Mouse (Mus musculus) kidney, adult 2 months (tissue): ENCODE data around the gene Nell2. TPM values are rescaled to one million over a fixed set of nuclear protein-coding genes. Genes with fewer than 3 reads are reported as not detected.

Experiments
- DNase-seq: peaks from one replicate; pipeline ENCODE4 v3.0.0; 2021
- H3K27ac ChIP-seq: fragments of 200-500 bp; 2 replicates; pipeline ENCODE4 v1.5.1; 2012; ENCODE audit warnings: low read depth, low read length, control low read depth, inconsistent platforms; ENCODE audit not compliant: insufficient read depth
- H3K27me3 ChIP-seq: fragments of 200-500 bp; replicated peaks from 2 replicates; pipeline ENCODE4 v1.6.1; 2012; ENCODE audit warnings: mild to moderate bottlenecking, moderate library complexity, low read length, inconsistent platforms; ENCODE audit not compliant: control insufficient read depth, insufficient read depth
- H3K36me3 ChIP-seq: fragments of 200-500 bp; 2 replicates; pipeline ENCODE4 v1.6.1; 2012; ENCODE audit warnings: mild to moderate bottlenecking, moderate library complexity, low read length, inconsistent platforms; ENCODE audit not compliant: control insufficient read depth, insufficient read depth
- H3K4me1 ChIP-seq: fragments of 200-500 bp; 2 replicates; pipeline ENCODE4 v1.6.1; 2011; ENCODE audit warnings: low read length; ENCODE audit not compliant: control insufficient read depth, insufficient read depth
- H3K4me3 ChIP-seq: fragments of 200-500 bp; 2 replicates; pipeline ENCODE4 v1.5.1; 2011; ENCODE audit warnings: mild to moderate bottlenecking, low read depth, low read length, control low read depth; ENCODE audit not compliant: insufficient read depth
- CTCF ChIP-seq: fragments of 200-500 bp; conservative IDR thresholded peaks from 2 replicates; pipeline ENCODE4 v1.5.1; 2011; ENCODE audit warnings: low read depth, mild to moderate bottlenecking, control low read depth, low read length, moderate library complexity, mixed read lengths; ENCODE audit not compliant: insufficient read depth, insufficient read length
- POLR2A ChIP-seq: fragments of 200-500 bp; IDR thresholded peaks from one replicate; pipeline ENCODE4 v1.6.1; 2011; ENCODE audit warnings: low read depth, low read length, control low read depth
- WGBS: fragments of 180-500 bp; shearing (Covaris S2); methylation state at CpG from one replicate; pipeline ENCODE4 v1.1.7; 2018; 5-methylcytosine and 5-hydroxymethylcytosine counted together
- polyA plus RNA-seq: library from polyadenylated mRNA; depleted of rRNA; stranded (reverse); fragments of >200 nt; gene quantifications from 2 replicates; pipeline ENCODE4 v1.2.3, GENCODE M21; 2012

Nell2 gene
- polyA plus RNA-seq, 1 experiment, result 0.14 TPM

- Histone ChIP-seq H3K36me3 (no peaks in the 10 kb centered on the region), H3K4me3 (no peak overlapping the region), H3K27ac (no peak overlapping the region), H3K27me3 (no peaks in the 10 kb centered on the region), H3K4me1 (no peaks in the 10 kb centered on the region)
- no peak for TF ChIP-seq CTCF
- no peak for TF ChIP-seq POLR2A
- DNase-seq, result peak; percentile 23
- WGBS, result 20% methylated on average over 3 of the region's 3 CpGs
Observed at GRCm38 (mm10) chr15:95156828-95157227, 371.5 kb downstream of the Nell2 start.

GRCm38 (mm10) chr15:95145118-95145517 is 383.2 kb downstream of the Nell2 start:
- no peaks in the 10 kb centered on the region for H3K27me3 ChIP-seq
- WGBS, result 91% methylated on average over 2 of the region's 2 CpGs
- H3K4me3 ChIP-seq, result no peak overlapping the region
- H3K27ac ChIP-seq, result no peak overlapping the region
- no peaks in the 10 kb centered on the region for H3K36me3 ChIP-seq
- no peak for DNase-seq
- TF ChIP-seq POLR2A, result no peak
- TF ChIP-seq CTCF, result no peak
- no peaks in the 10 kb centered on the region for H3K4me1 ChIP-seq

- no peaks in the 10 kb centered on the region for H3K36me3 ChIP-seq
- TF ChIP-seq POLR2A (no peak), CTCF (no peak)
- H3K4me3 ChIP-seq, result no peak overlapping the region
- no peaks in the 10 kb centered on the region for H3K4me1 ChIP-seq
- DNase-seq, result no peak
- no peaks in the 10 kb centered on the region for H3K27me3 ChIP-seq
- WGBS, result 55% methylated on average over 2 of the region's 2 CpGs
- no peak overlapping the region for H3K27ac ChIP-seq
Observed at GRCm38 (mm10) chr15:95144131-95144530, 384.2 kb downstream of the Nell2 start.

- 66% methylated on average over 12 of the region's 12 CpGs for WGBS
- H3K27ac ChIP-seq, result no peak overlapping the region
Observed at GRCm38 (mm10) chr15:95138709-95139409, 389.5 kb downstream of the Nell2 start.

GRCm38 (mm10) chr15:95137018-95137810 is 391.1 kb downstream of the Nell2 start:
- Histone ChIP-seq H3K4me1 (no peaks in the 10 kb centered on the region), H3K4me3 (no peak overlapping the region), H3K27ac (no peak overlapping the region), H3K36me3 (no peaks in the 10 kb centered on the region), H3K27me3 (no peaks in the 10 kb centered on the region)
- DNase-seq, result no peak
- 86% methylated on average over 10 of the region's 10 CpGs for WGBS
- TF ChIP-seq POLR2A, result no peak
- TF ChIP-seq CTCF, result no peak

More at GRCm38 (mm10) chr15:95138709-95139409, 389.5 kb downstream of the Nell2 start:
- H3K4me1 ChIP-seq, result no peaks in the 10 kb centered on the region
- no peak overlapping the region for H3K4me3 ChIP-seq
- no peaks in the 10 kb centered on the region for H3K36me3 ChIP-seq
- TF ChIP-seq CTCF, result no peak
- TF ChIP-seq POLR2A, result no peak
- DNase-seq, result no peak
- no peaks in the 10 kb centered on the region for H3K27me3 ChIP-seq

GRCm38 (mm10) chr15:95135926-95136609 is 392.3 kb downstream of the Nell2 start:
- DNase-seq, result no peak
- no peaks in the 10 kb centered on the region for H3K4me1 ChIP-seq
- H3K27ac ChIP-seq, result no peak overlapping the region
- no peak for TF ChIP-seq POLR2A
- no peak for TF ChIP-seq CTCF
- H3K4me3 ChIP-seq, result no peak overlapping the region
- WGBS, result 89% methylated on average over 17 of the region's 17 CpGs
- no peaks in the 10 kb centered on the region for H3K36me3 ChIP-seq
- H3K27me3 ChIP-seq, result no peaks in the 10 kb centered on the region

GRCm38 (mm10) chr15:95131401-95131800 is 397.0 kb downstream of the Nell2 start:
- no peak overlapping the region for H3K4me3 ChIP-seq
- DNase-seq, result no peak
- no peak for TF ChIP-seq POLR2A
- no peak for TF ChIP-seq CTCF
- no peaks in the 10 kb centered on the region for H3K4me1 ChIP-seq
- WGBS, result 89% methylated on average over 4 of the region's 4 CpGs
- no peak overlapping the region for H3K27ac ChIP-seq
- no peaks in the 10 kb centered on the region for H3K36me3 ChIP-seq
- H3K27me3 ChIP-seq, result no peaks in the 10 kb centered on the region
